ENCODE assay signal across 14 mouse cellular contexts in the genomic region with DNA sequence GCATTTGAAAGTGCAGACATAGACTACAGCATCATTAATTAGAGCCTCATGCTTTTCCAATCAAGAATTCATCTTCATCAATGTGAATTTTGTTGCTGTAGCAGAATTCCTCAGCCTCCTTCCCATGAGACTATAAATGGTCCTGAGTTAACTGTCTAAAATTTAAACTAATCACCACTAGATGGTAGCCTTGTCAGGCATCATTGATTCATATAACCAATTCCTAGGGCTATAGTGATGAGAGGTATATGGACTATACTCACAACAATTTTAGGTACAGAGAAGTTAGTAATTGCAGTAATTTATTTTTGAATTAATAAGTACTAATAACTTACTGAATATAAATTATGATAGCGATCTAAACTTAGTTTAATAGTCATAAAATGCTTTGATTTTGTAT.
DNase-seq lines count a peak whose midpoint lies in the region; ATAC-seq and TF ChIP-seq lines count a peak whose summit lies in the region.
"Had no signal": no experiment of that assay in that cellular context is flagged by ENCODE, and none has a peak within 500 bp of the region (broad histone marks: within the 10 kb centered on the region; RNA-seq: fewer than 3 reads in every experiment).

No protein-coding gene starts in this region.

- H3K9ac ChIP-seq in kidney, postnatal 0 days (ENCODE audit: low read depth, low read length): no peak overlapping the region
- no peak overlapping the region for H3K9ac ChIP-seq in forebrain, postnatal 0 days
- H3K9ac ChIP-seq: heart, embryonic 15.5 days; liver, postnatal 0 days had no signal

- H3K4me2 ChIP-seq in kidney, postnatal 0 days (ENCODE audit: low read length): no peak overlapping the region
- H3K4me2 ChIP-seq in forebrain, postnatal 0 days (ENCODE audit: low read depth): no peak overlapping the region
- H3K4me2 ChIP-seq: heart, embryonic 15.5 days had no signal

- peak; percentile 24 for DNase-seq in kidney, postnatal 0 days (ENCODE audit: low spot score)
- no peak for DNase-seq in kidney, adult 18-20 months
- peak; percentile 4 for DNase-seq in ES-CJ7 (ENCODE audit: low read depth, low spot score)
- DNase-seq in brain, adult 2 months (ENCODE audit: low read depth, low spot score): peak; percentile 18
- peak; percentile 44 for DNase-seq in forebrain, postnatal 0 days
- DNase-seq in heart, postnatal 10 days: no peak
- DNase-seq in right cerebral cortex, adult 2 months (ENCODE audit: low spot score in 2 of 2): no peak
- DNase-seq: cerebellum, adult 9-10 months; gastrocnemius, postnatal 14 days; left cerebral cortex, postnatal 4 days; liver, postnatal 0 days had no signal

- H3K36me3 ChIP-seq in kidney, postnatal 0 days (ENCODE audit: insufficient read depth, low read length): no peaks in the 10 kb centered on the region
- H3K36me3 ChIP-seq in forebrain, postnatal 0 days (ENCODE audit: insufficient read depth): no peaks in the 10 kb centered on the region
- H3K36me3 ChIP-seq: heart, embryonic 15.5 days had no signal

- no peak overlapping the region for H3K4me3 ChIP-seq in kidney, postnatal 0 days (replicated peaks; ENCODE audit: low read depth, low read length)
- H3K4me3 ChIP-seq in forebrain, postnatal 0 days (ENCODE audit: low read depth, low read length): no peak overlapping the region
- H3K4me3 ChIP-seq: heart, embryonic 15.5 days had no signal

- H3K27ac ChIP-seq in kidney, postnatal 0 days: no peak overlapping the region
- H3K27ac ChIP-seq in forebrain, postnatal 0 days (ENCODE audit: low read depth, low read length): no peak overlapping the region
- H3K27ac ChIP-seq: heart, embryonic 15.5 days had no signal

- WGBS in kidney, postnatal 0 days: 45% methylated on average over 1 of the region's 1 CpGs
- WGBS in forebrain, postnatal 0 days: 52% methylated on average over 1 of the region's 1 CpGs

- H3K4me1 ChIP-seq in kidney, postnatal 0 days (replicated peaks; ENCODE audit: insufficient read depth, low read length): no peaks in the 10 kb centered on the region
- H3K4me1 ChIP-seq in forebrain, postnatal 0 days (ENCODE audit: insufficient read depth): no peaks in the 10 kb centered on the region
- H3K4me1 ChIP-seq: heart, embryonic 15.5 days had no signal

- peak; percentile 51; the same call in 1 of the 2 replicates for TF ChIP-seq CTCF in kidney, postnatal 0 days (IDR thresholded peaks at IDR 0.05; ENCODE audit: low read depth)
- peak; percentile 58 for TF ChIP-seq CTCF in forebrain, postnatal 0 days (IDR thresholded peaks at IDR 0.05; ENCODE audit: low read depth)

- H3K27me3 ChIP-seq in kidney, postnatal 0 days (ENCODE audit: insufficient read depth, low read length): no peaks in the 10 kb centered on the region
- no peaks in the 10 kb centered on the region for H3K27me3 ChIP-seq in forebrain, postnatal 0 days (ENCODE audit: insufficient read depth, low read length)
- H3K27me3 ChIP-seq: CH12.LX; heart, embryonic 15.5 days had no signal

- no peaks in the 10 kb centered on the region for H3K9me3 ChIP-seq in kidney, postnatal 0 days (replicated peaks; ENCODE audit: low read length)
- no peaks in the 10 kb centered on the region for H3K9me3 ChIP-seq in forebrain, postnatal 0 days (ENCODE audit: low read length)
- H3K9me3 ChIP-seq: heart, embryonic 15.5 days had no signal

- intact Hi-C loops in heart, postnatal 10 days (cut with DNase I): no loop called here

- ATAC-seq in kidney, postnatal 0 days (replicated peaks; ENCODE audit: low FRiP score, low read depth): no peak
- no peak for ATAC-seq in forebrain, postnatal 0 days
- ATAC-seq: intestine, embryonic 16.5 days; liver, postnatal 0 days had no signal

Comparison
In these comparisons a context has a peak if more than half of its experiments do, and no peak if none do; other contexts are left out.
1. DNase-seq: peak in kidney, postnatal 0 days (single experiment), ES-CJ7 (single experiment), brain, adult 2 months (single experiment) and forebrain, postnatal 0 days (single experiment); none in kidney, adult 18-20 months (single experiment), heart, postnatal 10 days (0 of 2) and right cerebral cortex, adult 2 months (0 of 2).